Mouse (Mus musculus) erythroblast, embryonic 14.5 days (primary cell): Measurements from ENCODE around the gene Pmvk.

Experiments
- GATA1 ChIP-seq: IDR thresholded peaks from 2 replicates; pipeline ENCODE4 v1.6.1; 2012; ENCODE audit warnings: low read length, inconsistent platforms, mixed read lengths
- TAL1 ChIP-seq: IDR thresholded peaks from 3 replicates; pipeline ENCODE4 v1.6.1; 2012; ENCODE audit warnings: low read length, inconsistent platforms, mixed read lengths

GRCm38 (mm10) chr3:89420421-89420820 lies 33.9 kb upstream of the Pmvk start:
- no peak for TF ChIP-seq TAL1
- TF ChIP-seq GATA1 = no peak
